Mouse (Mus musculus) layer of hippocampus, adult 9-10 months (tissue): ENCODE data around the gene Pde7b.
A peak's percentile ranks its signal among the peaks of the same experiment; 100 is the strongest.

ENCODE experiments used
- DNase-seq: peaks from one replicate; pipeline ENCODE4 v3.0.0; 2022; ENCODE audit warnings: low spot score

Gene Pde7b

DNA sequence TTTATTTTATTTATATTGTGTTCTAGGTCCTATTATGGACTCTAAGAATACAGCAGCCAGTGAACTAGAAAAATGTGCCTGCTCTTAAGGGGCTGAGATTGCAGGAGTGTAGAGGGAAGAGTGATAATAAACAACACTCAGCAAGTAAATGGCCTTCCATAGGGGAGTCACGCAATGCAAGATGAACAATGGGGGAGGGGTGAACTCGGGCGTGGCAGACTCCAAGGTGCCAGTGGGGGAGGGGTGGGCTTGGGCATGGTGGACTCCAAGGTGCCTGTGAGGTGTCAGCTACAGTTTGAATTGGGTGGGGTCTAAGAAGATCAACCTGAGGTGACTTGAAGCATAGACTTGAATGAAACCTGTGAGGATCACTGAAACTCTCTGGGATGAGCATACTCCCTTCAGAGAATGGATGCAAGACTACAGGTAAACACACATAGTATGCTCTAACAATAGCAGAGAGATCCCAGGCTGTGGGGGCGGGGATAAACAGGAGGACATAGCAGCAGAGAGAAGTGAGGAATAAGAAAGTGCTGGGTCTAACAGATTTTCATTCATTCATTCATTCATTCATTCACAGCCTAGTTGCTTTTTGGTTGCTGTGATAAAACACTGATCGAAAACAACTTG is 230.9 kb downstream of the Pde7b start:
- DNase-seq = no peak

GRCm38 (mm10) chr10:20492216-20492964 is 232.5 kb downstream of the Pde7b start:
- no peak for DNase-seq

DNA sequence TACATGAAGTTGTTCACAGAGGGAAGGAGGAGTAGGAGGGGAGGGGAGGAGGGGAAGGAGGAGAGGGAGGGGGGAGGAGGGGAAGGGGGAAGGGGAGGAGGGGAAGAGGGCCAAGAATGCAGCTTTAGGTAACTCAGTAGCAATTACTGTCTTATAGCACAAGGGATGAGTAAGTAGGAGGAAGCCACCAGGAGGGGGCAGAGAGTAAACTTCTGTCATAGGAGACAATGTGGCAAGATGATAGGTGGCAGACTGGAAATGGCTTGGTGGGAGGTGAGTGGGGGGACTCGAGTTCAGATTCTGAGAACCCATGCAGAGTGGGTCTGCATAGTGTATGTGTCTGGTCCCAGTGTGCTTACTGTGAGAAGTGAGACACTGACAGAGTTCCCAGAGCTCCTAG is 234.1 kb downstream of the Pde7b start:
- DNase-seq = no peak

DNA sequence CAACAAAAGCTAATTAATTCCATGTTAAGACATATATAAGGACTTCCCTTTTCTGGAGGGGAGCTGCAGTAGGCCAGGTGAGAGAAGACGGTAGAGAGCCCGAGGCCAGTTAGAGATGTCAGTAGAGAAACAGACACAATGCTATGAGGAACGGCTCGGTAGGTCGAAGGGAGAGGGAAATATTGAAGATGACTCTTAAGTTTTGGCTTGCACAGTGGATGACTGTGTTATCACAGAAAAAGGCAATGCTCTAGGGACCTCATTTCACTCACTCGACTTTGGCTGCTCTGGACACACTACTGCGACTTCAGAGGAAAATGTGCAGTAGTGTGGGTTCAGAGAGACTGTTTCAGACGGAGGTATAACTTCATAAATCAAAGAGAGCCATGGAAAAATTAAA is 234.6 kb downstream of the Pde7b start:
- DNase-seq = no peak

DNA sequence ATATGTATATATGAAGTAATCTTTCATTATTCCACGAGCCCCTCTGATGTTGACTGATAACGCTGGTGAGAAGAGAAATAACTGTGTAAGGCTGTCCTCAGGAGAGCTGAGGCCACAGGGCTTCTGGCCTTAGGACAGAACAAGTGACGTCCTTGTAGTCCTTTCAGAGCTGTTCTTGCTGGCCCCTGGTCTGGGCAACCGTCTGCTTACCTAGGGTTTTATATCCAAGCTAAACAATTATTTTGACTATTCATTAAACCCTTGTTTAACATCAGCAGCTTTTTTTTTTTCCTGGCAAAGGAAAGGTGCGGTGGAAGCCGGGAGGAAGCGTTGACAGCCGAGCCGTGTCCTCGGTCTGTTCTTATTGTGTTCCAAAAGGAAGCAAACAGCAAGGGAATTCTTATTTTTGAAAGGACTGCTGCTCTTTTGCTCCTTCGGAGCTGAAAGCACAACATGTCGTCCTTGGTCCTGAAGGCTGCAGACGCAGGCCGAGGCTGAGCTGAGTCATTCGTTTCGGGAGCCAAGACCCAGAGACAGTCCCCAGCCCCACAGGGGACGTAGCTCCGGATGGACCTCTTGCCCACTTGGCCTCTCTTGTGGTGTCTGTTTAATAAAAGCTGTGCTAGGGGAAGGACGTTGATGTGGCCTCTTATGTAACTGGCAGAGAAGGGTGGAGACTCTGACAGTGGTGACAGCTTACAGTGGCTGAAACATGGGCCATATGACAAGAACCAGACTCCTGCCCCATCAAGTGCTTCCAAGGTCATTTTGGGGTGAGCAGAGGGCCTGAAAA is 238.2 kb downstream of the Pde7b start:
- DNase-seq = no peak

DNA sequence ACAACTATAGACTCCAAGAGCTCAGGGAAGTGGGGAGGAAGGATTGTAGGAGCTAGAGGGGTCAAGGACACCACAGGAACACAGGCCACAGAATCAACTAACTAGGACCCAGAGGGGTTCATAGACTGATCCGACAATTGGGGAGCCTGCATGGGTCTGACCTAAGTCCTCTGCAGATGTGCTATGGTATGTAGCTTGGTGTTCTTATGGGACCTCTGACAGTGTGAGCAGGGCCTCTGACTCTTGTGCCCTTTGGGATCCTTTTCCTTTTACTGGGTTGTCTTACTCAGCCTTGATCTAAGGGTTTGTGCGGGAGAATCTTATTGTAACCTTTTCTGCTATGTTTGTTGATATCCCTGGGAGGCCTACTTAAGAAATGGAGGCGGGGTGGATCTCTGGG is 239.1 kb downstream of the Pde7b start:
- DNase-seq = no peak

GRCm38 (mm10) chr10:20479481-20479880 is 245.4 kb downstream of the Pde7b start:
- no peak for DNase-seq

- DNase-seq = no peak
These were observed 246.4 kb downstream of the Pde7b start for GRCm38 (mm10) chr10:20478456-20478855.

GRCm38 (mm10) chr10:20474831-20475230 is 250.0 kb downstream of the Pde7b start:
- DNase-seq = peak; percentile 37

DNA sequence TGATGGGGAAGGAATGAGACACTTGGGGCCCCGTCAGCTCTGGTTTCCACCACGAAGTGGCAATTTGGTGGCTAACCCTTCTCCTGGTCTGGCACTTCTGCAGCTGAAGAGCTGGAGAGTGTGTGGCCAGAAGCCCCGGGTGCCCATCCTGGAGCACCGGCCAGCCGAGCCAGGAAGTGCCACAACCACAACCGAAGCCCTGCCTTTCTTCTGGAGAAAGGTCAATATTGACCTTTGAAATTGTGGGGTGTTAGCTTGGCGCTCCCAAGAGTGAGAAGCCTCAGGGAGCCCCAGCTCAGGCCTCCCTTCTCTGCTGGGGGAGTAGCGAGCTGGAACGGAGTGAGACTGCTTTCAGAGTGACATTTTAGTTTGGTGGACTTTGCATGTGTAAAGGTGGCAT is 250.8 kb downstream of the Pde7b start:
- DNase-seq = no peak

DNA sequence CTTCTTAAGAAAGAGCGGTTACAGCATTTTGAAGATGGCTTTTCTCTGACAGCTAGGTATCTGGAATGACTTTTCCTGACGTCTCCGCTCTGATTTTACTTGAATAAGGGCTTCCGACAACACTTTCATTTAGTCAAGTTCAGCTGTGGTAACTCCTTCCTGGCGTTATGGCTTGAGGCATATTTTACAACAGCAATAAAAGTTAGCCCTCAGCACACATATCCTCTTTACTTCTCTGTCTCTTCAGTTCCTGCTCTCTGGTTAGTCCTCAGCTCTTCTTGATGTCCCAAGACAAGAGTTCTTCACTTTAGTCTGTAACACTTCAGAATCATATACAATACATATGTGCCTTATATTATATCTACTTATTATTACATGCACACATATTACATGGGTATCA is 251.4 kb downstream of the Pde7b start:
- DNase-seq = no peak

DNA sequence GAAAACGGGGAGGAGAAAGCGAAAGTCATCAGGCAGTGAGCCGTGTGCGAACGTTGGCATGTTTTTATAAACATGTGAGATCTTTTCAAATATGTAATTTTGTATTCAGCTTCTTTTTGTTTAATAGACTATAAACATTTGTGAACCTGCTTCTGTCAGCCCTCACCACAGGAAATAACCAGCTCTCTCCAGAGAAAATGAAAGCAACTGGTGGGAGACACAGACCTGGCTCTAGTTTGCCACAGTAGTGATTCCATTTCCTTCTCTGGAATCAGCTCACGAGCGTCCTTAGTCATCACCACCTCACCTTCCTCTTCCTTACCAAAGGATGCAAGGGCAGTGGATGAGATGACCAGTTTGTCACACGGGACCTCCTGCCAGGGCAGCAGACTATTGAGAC is 252.9 kb downstream of the Pde7b start:
- DNase-seq = no peak

DNA sequence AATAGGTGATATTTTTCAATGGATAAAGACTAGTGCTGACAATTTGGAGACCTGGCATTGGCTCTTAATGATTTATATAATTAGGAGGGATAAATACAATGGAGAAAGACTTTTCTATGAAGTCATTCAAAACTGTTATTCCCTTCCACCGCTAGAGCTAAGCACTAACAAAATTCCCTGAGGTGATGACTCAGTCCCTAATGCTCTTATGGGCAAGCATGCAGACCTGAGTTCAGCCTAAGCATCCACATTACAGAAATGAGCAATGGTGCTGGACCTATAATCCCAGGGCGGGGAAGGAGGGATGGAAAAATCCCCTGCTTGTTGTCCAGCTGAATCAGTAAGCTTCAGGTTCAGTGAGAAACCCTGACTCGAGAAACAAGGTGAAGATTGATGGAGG is 260.2 kb downstream of the Pde7b start:
- no peak for DNase-seq

DNA sequence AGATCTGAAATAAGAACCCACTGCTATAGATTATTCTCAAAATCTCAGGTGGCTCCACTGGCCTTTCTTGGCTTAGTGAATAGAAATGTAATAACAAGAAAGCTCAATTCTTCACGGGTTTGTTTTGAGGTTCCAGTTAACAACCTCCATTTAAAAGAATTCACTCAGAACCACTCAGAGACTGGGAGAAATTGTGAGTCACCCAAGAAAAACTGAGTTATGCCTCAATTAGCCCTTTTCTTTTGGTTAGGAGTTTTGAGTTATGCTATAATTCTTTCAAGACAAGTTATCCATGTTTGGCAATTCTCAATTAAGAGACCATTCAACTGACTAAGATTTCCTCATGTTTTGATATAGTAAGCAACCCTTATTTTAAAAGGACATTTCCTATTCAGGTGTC is 260.9 kb downstream of the Pde7b start:
- no peak for DNase-seq

GRCm38 (mm10) chr10:20462596-20462995 is 262.3 kb downstream of the Pde7b start:
- no peak for DNase-seq

- DNase-seq = no peak
These were observed 265.1 kb downstream of the Pde7b start for GRCm38 (mm10) chr10:20459657-20460350.

- no peak for DNase-seq
These were observed 265.7 kb downstream of the Pde7b start for GRCm38 (mm10) chr10:20459160-20459559.

GRCm38 (mm10) chr10:20454387-20455065 is 270.4 kb downstream of the Pde7b start:
- DNase-seq = no peak

DNA sequence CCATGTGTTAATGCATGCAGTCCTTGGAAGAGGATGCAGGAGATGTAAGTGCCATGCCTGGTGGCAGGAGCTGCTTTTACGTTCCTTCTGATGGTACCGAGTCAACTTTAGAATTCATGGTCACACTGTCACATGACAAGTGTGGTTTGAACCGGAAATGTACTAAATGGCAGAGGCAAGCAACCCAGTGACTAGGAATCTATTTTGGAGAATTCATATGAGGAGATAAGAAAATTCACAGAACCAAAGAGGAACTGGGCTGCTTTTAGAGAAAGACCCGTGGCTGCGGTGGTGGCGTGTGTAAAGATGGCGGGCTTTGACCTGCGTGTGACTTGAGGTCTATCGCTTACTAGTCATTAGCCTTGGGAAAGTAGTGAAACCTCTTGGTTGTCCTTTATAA is 287.4 kb downstream of the Pde7b start:
- no peak for DNase-seq

GRCm38 (mm10) chr10:20437021-20437420 is 287.9 kb downstream of the Pde7b start:
- no peak for DNase-seq

DNA sequence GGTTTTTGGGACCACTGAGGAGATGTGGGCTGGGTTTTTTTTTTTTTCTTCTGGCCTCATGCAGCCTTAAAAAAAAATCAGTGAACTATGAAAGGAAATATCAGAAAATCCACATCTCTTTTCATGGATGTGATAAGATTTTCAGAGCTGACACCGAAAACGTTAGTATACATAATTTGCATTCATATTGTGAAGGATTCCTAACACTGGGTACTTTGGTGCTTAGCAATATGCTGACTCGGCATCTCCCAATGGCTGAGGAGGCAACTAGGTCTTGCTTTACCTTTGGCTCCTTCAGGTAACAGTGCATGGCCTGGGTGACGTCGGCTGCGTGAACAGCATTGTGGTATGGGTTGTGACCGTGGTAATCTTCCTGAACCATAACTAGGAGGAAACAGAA is 289.0 kb downstream of the Pde7b start:
- DNase-seq = no peak

DNA sequence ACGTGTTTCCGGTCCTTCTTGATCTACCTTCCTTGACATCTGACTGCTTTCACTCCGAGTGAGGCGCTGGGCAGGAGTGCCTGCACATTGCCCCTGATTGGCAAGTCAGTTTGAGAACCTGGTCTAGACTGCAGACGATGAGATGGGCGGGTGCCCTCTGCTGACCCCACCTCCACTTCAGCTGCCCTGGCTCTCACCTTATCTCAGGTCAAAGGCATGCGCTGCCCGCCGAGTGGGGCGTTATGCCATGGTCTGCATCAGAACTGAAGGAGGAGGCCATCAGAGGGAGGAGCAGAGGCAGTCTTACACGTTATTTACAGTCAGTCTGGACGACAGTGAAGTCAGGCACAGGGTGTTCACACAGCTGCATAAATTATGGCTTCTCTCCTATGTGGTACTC is 293.5 kb downstream of the Pde7b start:
- no peak for DNase-seq
